Mouse (Mus musculus): ENCODE measurements around the gene Prr14l.
"Not testable (repeated sequence)": the region's sequence is repeated elsewhere in the genome, so short reads cannot be mapped to it uniquely, and the experiment has no call there.

Gene Prr14l

GRCm38 (mm10) chr5:32786454-32786853, 67.6 kb downstream of the Prr14l start:
- DNase-seq (ENCODE audit: low spot score in 2 of 2), result not testable (repeated sequence)

GRCm38 (mm10) chr5:32785313-32785915, 68.6 kb downstream of the Prr14l start, which contains the start of gene Pisd:
Pisd (minus strand) TSS chr5:32785646.
- DNase-seq (ENCODE audit: low spot score in 2 of 2), result peak; percentile 90 to 95

- DNase-seq (ENCODE audit: low spot score in 2 of 2), result no peak
Measured at GRCm38 (mm10) chr5:32784726-32785125, 69.3 kb downstream of the Prr14l start.

GRCm38 (mm10) chr5:32781596-32781995, 72.5 kb downstream of the Prr14l start:
- no peak for DNase-seq (ENCODE audit: low spot score in 2 of 2)

DNA sequence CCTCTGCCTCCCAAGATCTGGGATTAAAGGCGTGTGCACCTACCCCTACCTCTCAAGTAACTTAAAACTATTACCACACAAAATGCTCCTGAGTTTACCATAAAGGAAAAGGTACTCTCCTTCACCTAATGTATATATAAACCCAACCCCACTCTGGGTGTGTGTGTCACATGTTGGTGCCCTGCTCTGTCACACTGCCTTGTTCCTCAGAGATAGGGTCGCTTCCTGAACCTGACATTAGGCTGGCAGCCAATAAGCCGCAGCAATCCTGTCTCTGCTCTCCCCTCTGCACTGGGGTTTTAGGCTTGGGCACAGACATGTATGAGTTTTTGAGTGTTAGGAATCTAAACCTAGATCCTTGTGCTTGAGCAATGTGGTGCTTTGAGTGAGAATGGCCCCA, 75.9 kb downstream of the Prr14l start:
- no peak for DNase-seq (ENCODE audit: low spot score in 2 of 2)

DNA sequence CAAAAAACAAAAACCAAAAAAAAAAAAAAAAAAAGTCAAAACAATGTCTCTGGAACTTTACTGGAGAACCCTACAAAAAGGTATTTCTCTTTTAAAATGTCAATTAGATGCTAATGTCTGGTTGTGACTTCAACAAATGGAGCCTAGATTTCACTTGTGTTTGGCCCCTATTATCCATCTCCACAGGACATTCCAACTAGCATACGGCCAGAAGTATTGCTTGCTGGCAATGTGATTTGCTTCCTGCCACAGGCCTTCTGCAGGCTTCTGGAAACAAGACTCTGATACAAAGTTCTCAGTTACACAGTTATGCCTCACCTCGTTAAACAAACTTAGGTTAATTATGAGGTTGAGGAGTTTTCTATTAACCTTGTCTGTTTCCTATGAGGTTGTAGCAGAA, 81.7 kb downstream of the Prr14l start:
- DNase-seq (ENCODE audit: low spot score in 2 of 2), result no peak

- no peak for DNase-seq (ENCODE audit: low spot score in 2 of 2)
Measured at GRCm38 (mm10) chr5:32767636-32768373, 86.3 kb downstream of the Prr14l start.

- no peak for DNase-seq (ENCODE audit: low spot score in 2 of 2)
Measured at GRCm38 (mm10) chr5:32767004-32767403, 87.1 kb downstream of the Prr14l start.

GRCm38 (mm10) chr5:32761566-32762140, 92.4 kb downstream of the Prr14l start:
- DNase-seq (ENCODE audit: low spot score in 2 of 2), result peak in 1 of 2 experiments; percentile 18

DNA sequence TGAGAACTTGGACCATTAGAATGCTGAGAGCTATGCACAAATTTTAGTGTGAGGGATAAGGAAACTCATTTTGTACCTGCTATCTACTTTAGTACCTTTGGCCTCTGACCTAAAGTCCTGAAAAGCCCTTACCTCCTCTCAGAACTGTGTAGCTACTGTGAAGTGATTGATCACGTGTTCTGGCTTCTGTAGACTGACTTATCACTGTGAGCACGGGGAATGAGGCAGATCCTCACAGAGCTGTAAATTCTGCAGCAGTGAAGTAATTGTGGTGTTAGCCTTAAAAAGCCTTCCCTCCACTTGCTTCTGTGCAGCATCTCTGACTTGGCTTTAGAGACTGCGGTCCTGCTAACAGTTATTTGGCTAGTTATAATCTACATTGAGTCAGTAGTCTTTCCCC, 93.3 kb downstream of the Prr14l start:
- DNase-seq (ENCODE audit: low spot score in 2 of 2), result no peak

DNA sequence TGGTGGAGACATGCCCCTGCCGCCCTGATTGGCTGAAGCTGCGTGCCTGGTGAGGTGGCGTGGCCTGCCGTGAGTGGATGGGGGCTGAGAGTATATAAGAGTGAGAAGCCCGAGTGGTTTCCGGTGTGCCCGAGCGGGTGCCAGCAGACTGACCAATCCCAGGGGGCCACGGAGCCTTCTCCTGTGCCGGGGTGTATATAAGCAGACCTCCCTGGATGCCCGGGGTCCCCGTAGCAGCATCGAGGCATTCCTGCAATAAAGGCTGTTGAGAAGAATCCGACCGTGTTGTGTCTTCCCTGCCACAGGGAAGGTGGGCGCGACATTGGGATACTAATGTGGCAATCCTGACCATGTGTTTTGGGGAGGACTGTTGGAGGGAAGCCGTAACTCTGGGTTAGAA, 93.7 kb downstream of the Prr14l start:
- DNase-seq (ENCODE audit: low spot score in 2 of 2), result not testable (repeated sequence)

GRCm38 (mm10) chr5:32759662-32760061, 94.4 kb downstream of the Prr14l start:
- no peak for DNase-seq (ENCODE audit: low spot score in 2 of 2)

DNA sequence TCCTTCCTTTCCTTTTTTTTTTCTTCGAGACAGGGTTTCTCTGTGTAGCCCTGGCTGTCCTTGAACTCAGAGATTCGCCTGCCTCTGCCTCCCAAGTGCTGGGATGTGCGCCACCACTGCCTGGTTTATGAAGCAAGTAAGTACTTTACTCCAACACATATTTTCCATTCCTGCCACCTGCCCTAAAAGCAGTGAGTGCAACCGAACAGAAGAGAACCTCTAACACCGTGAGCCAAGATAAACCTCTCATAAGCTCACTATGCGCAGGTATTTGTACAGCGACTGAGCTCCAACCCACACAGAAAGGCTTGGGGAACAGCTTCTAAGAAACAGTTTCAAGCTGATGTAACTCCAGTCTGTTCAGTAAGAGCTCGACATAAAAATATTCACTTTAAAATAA, 97.9 kb downstream of the Prr14l start:
- DNase-seq (ENCODE audit: low spot score in 2 of 2), result no peak

DNA sequence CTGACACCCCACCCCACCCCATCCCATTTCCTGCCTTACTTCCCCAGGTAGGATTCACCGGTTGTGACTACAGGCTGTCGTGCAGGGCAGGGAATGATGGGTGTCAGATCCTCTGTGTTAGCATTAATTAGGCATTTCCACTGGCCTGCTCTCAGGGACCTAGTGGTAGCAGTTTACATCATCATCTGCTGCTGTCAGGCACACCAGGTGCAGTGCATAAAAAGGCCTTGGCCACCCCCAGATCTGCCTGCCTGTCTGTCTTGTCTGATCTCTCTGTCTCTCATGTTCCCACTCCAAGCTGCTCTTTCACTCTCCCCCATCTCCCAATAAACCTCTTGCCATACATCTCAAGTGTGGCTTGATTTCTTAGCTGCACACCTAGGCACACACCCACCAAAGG, 102.3 kb downstream of the Prr14l start:
- no peak for DNase-seq (ENCODE audit: low spot score in 2 of 2)

DNA sequence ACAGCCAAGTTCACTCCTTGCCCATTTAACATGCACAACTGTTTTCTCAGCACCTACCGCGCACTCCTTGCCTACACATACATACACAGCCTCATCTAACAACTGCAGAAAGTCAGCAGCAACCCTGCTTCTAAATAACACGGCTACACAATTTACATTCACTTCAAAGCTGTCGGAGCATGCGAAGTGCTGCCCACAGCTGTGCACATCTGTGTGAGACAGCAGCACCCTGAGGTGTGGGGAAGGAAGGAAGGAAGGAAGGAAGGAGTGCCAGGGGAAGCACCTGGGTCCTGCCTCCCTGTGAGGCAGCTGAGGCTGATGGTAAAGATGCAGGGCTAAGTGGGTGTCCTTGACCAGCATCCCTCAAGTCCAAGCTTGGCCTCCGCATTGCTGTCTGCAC, 105.1 kb downstream of the Prr14l start:
- DNase-seq (ENCODE audit: low spot score in 2 of 2), result no peak

- DNase-seq (ENCODE audit: low spot score in 2 of 2), result peak; percentile 33 to 54
Measured at GRCm38 (mm10) chr5:32747650-32748375, 106.2 kb downstream of the Prr14l start.

- peak; percentile 72 to 83 for DNase-seq (ENCODE audit: low spot score in 2 of 2)
Measured at GRCm38 (mm10) chr5:32745705-32746655, 108.1 kb downstream of the Prr14l start.

DNA sequence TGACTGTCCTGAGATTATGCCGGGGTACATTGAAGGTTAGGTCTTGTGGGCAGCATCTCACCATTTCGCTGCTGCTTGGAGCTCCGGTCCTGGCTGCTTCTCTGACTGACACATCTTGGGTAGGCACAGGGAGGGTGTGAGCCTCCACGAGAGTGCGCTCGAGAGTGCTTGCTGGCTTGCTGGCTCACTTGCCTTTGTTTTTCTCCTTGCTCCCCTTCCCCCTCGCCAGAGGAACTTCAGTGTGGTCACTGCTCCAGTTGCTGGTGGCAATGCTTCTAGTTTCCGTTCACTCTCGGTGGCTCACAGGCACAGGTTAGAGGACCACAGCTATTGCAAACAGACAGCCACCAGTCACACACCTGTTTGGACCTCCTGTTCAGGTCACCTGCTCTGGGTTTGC, 111.9 kb downstream of the Prr14l start:
- no peak for DNase-seq (ENCODE audit: low spot score in 2 of 2)

- DNase-seq (ENCODE audit: low spot score in 2 of 2), result not testable (repeated sequence)
Measured at GRCm38 (mm10) chr5:32741377-32741776, 112.7 kb downstream of the Prr14l start.

GRCm38 (mm10) chr5:32740850-32741249, 113.2 kb downstream of the Prr14l start:
- not testable (repeated sequence) for DNase-seq (ENCODE audit: low spot score in 2 of 2)

DNA sequence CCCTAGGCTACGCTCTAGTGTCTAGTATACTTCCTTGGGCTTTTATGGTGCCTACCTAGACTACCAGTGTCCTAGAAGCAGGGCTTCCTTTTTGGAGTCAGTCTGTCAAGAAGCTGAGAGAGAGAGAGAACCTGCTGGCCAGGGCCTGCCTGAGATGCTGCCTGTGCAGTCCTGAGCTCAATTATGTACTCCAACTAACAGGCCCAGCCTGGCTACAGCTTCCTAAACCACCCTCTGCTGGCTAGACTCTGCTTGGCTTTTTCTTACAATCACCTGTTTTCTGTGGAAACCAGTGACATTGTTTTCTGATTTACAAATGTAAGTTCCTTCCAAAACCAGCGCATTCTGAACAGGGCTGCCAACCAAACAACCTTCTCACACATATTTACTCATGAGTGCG, 113.9 kb downstream of the Prr14l start:
- DNase-seq (ENCODE audit: low spot score in 2 of 2), result no peak
